Mouse (Mus musculus): ENCODE results near the gene Sumf1.

GRCm38 (mm10) chr6:108222875-108223274, 37.5 kb upstream of the Sumf1 start:
- no peak for TF ChIP-seq CTCF (conservative IDR thresholded peaks at IDR 0.05; ENCODE audit: insufficient read depth, insufficient read length, low read depth, low read length)
- TF ChIP-seq POLR2A (IDR thresholded peaks at IDR 0.05; ENCODE audit: low read depth, low read length), result no peak
